Mouse (Mus musculus) spleen, adult 2 months (tissue): ENCODE results near the gene Timm13.

ENCODE experiments used
- CTCF ChIP-seq: fragments of 200-500 bp; IDR thresholded peaks from 2 replicates; pipeline ENCODE4 v1.5.1; 2011; ENCODE audit warnings: mild to moderate bottlenecking, inconsistent platforms; ENCODE audit not compliant: insufficient read depth, insufficient read length, insufficient replicate concordance; ENCODE audit errors: extremely low read depth
- POLR2A ChIP-seq: fragments of 200-500 bp; IDR thresholded peaks from 2 replicates; pipeline ENCODE4 v1.6.1; 2011; ENCODE audit warnings: low read depth, low read length, inconsistent platforms

DNA sequence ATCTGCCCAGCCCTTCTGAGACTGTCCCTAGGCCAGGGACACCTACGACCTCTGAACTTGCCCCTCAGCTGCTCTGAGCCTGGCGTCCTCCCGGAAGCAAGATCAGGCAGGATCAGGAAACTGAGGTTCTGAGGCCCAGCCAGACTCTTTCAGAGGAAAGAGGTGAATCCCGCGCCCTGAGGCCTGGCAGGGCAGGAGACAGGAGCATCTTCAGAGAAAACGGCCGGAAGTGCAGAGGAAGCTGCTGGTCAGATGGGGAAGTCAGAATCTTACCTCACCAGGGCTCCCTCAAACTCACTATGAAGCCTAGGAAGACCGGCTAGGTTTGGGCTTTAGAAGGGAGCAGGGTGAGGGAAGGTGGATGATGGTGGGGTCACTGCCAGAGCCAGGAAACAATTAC lies 42.1 kb upstream of the Timm13 start:
- TF ChIP-seq CTCF = no peak
- TF ChIP-seq POLR2A = no peak
